Mouse (Mus musculus): Measurements from ENCODE around the gene Adamts2. TPM values are rescaled to one million over a fixed set of nuclear protein-coding genes. Genes with fewer than 3 reads are reported as not detected.

Adamts2 gene
- polyA plus RNA-seq (2017; shearing (Covaris generic)): 0.27 TPM

GRCm38 (mm10) chr11:50601641-50602355 is at the start of gene Adamts2:
Gene Adamts2 (plus strand): TSS chr11:50602084.

GRCm38 (mm10) chr11:50827010-50827953 is 225.4 kb downstream of the Adamts2 start, which contains the start of gene Zfp354c:
Gene Zfp354c (minus strand): TSS chr11:50827724.

GRCm38 (mm10) chr11:50841023-50841735 is 239.3 kb downstream of the Adamts2 start, which contains the start of gene Zfp879:
Gene Zfp879 (minus strand): TSS chr11:50841552.

GRCm38 (mm10) chr11:50850177-50850735 is 248.4 kb downstream of the Adamts2 start, which contains the start of gene Grm6:
Gene Grm6 (plus strand): TSS chr11:50850685.

Other genes starting within 250 kb of the Adamts2 start
- not detected for gene Cby3, start 247.6 kb upstream of the Adamts2 start, polyA plus RNA-seq (2017; shearing (Covaris generic))
- 314 TPM for gene Hnrnph1, start 225.1 kb upstream of the Adamts2 start, polyA plus RNA-seq (2017; shearing (Covaris generic))
- 19.2 TPM for gene Rufy1, start 171.0 kb upstream of the Adamts2 start, polyA plus RNA-seq (2017; shearing (Covaris generic))
- 4.1 TPM for gene Zfp354c, start 225.6 kb downstream of the Adamts2 start, polyA plus RNA-seq (2017; shearing (Covaris generic))
- gene Zfp879, start 239.5 kb downstream of the Adamts2 start, polyA plus RNA-seq (2017; shearing (Covaris generic)): not detected
- gene Grm6, start 248.6 kb downstream of the Adamts2 start, polyA plus RNA-seq (2017; shearing (Covaris generic)): 0.29 TPM